Mouse (Mus musculus) cerebellum, adult 9-11 months (tissue): ENCODE measurements at regions not wholly inside any gene's neighbourhood (a gene's known extent, or its start where the extent isn't known, plus 50 kb on each side); places are given as distances from the start of the nearest gene placed in this dataset.

Experiments
- DNase-seq: peaks from one replicate; pipeline ENCODE4 v3.0.0; 2022

- no peak for DNase-seq
Observed at GRCm38 (mm10) chr13:37468304-37469178, 123.5 kb downstream of the Ly86 start.

- no peak for DNase-seq
Observed at GRCm38 (mm10) chr13:37470230-37470907, 125.4 kb downstream of the Ly86 start.

GRCm38 (mm10) chr13:37473359-37473758 lies 128.4 kb downstream of the Ly86 start:
- DNase-seq, result no peak

- DNase-seq, result no peak
Observed at GRCm38 (mm10) chr13:37475804-37476203, 130.8 kb downstream of the Ly86 start.

GRCm38 (mm10) chr13:37476256-37477053 lies 131.4 kb downstream of the Ly86 start:
- DNase-seq, result no peak

- no peak for DNase-seq
Observed at GRCm38 (mm10) chr13:37477342-37477741, 132.3 kb downstream of the Ly86 start.

GRCm38 (mm10) chr13:37477749-37478548 lies 132.9 kb downstream of the Ly86 start:
- DNase-seq, result no peak

- no peak for DNase-seq
Observed at GRCm38 (mm10) chr13:37479182-37479691, 134.2 kb downstream of the Ly86 start.

GRCm38 (mm10) chr13:37481514-37481913 lies 136.5 kb downstream of the Ly86 start:
- no peak for DNase-seq

- DNase-seq, result no peak
Observed at GRCm38 (mm10) chr13:37482038-37482437, 137.0 kb downstream of the Ly86 start.

GRCm38 (mm10) chr13:37482589-37482988 lies 137.6 kb downstream of the Ly86 start:
- DNase-seq, result peak; percentile 24

- peak; percentile 58 for DNase-seq
Observed at GRCm38 (mm10) chr13:37483010-37483855, 138.2 kb downstream of the Ly86 start.

- no peak for DNase-seq
Observed at GRCm38 (mm10) chr13:37484631-37485030, 139.6 kb downstream of the Ly86 start.

- no peak for DNase-seq
Observed at GRCm38 (mm10) chr13:37492115-37493001, 147.3 kb downstream of the Ly86 start.

- no peak for DNase-seq
Observed at GRCm38 (mm10) chr13:37493331-37493730, 148.3 kb downstream of the Ly86 start.

- DNase-seq, result no peak
Observed at GRCm38 (mm10) chr13:37495272-37495932, 150.4 kb downstream of the Ly86 start.

- no peak for DNase-seq
Observed at GRCm38 (mm10) chr13:37497986-37498385, 153.0 kb downstream of the Ly86 start.

- no peak for DNase-seq
Observed at GRCm38 (mm10) chr13:37500668-37501286, 155.8 kb downstream of the Ly86 start.

- no peak for DNase-seq
Observed at GRCm38 (mm10) chr13:37503449-37503848, 158.4 kb downstream of the Ly86 start.
